Mouse (Mus musculus) kidney, postnatal 25 days (tissue): ENCODE results near the gene Qtrt2.

ENCODE experiments used
- DNase-seq, 2 experiments: peaks; one replicate each; pipeline ENCODE4 v3.0.0; 2021; ENCODE audit warnings: mixed read lengths in 2 of 2

Gene Qtrt2

GRCm38 (mm10) chr16:43814644-43815043, 112.0 kb downstream of the Qtrt2 start:
- DNase-seq, result no peak
